In genomic region chr4:106837964-106838363, GRCm38 (mm10) we compare ENCODE assay signal across 8 mouse cellular contexts. TPM values are rescaled to one million over a fixed set of nuclear protein-coding genes. Genes with fewer than 3 reads are reported as not detected.
DNase-seq lines count a peak whose midpoint lies in the region; ATAC-seq and TF ChIP-seq lines count a peak whose summit lies in the region.

No protein-coding gene starts in this region.

- H3K27ac ChIP-seq in intestine, embryonic 15.5 days, result peak overlapping the region; percentile 96
- peak overlapping the region; percentile 95 for H3K27ac ChIP-seq in limb, embryonic 10.5 days
- peak overlapping the region; percentile 93 for H3K27ac ChIP-seq in midbrain, postnatal 0 days (ENCODE audit: low read depth, low read length)

- DNase-seq in layer of hippocampus, adult 11-12 months (ENCODE audit: low spot score), result peak; percentile 54
- DNase-seq in layer of hippocampus, adult 9-10 months (ENCODE audit: low spot score), result no peak
- DNase-seq in embryo, embryonic 11 days, result peak; percentile 84
- peak; percentile 71 for DNase-seq in limb, embryonic 10.5 days (ENCODE audit: low spot score)
- peak; percentile 90 for DNase-seq in midbrain, postnatal 0 days (ENCODE audit: low spot score)
- DNase-seq in thymus, adult 18-20 months, result peak; percentile 52 to 55

- 1% methylated on average over 17 of the region's 18 CpGs for WGBS in intestine, embryonic 15.5 days
- under 1% methylated on average over 18 of the region's 18 CpGs for WGBS in limb, embryonic 10.5 days
- WGBS in midbrain, postnatal 0 days, result 1% methylated on average over 17 of the region's 18 CpGs

- no peak for TF ChIP-seq CTCF in midbrain, postnatal 0 days (IDR thresholded peaks at IDR 0.05)

- H3K4me2 ChIP-seq in intestine, embryonic 15.5 days (replicated peaks), result peak overlapping the region; percentile 63
- peak overlapping the region; percentile 100 for H3K4me2 ChIP-seq in midbrain, postnatal 0 days (ENCODE audit: low read depth, low read length, poor library complexity, severe bottlenecking)

- peaks cover 32% of the 10 kb centered on the region for H3K4me1 ChIP-seq in intestine, embryonic 15.5 days (replicated peaks)
- H3K4me1 ChIP-seq in limb, embryonic 10.5 days, result peaks cover 71% of the 10 kb centered on the region
- peaks cover 18% of the 10 kb centered on the region for H3K4me1 ChIP-seq in midbrain, postnatal 0 days (ENCODE audit: insufficient read depth, low read length)

- H3K27me3 ChIP-seq in intestine, embryonic 15.5 days (replicated peaks), result no peaks in the 10 kb centered on the region
- H3K27me3 ChIP-seq in limb, embryonic 10.5 days (ENCODE audit: low read depth, poor library complexity, severe bottlenecking), result no peaks in the 10 kb centered on the region
- no peaks in the 10 kb centered on the region for H3K27me3 ChIP-seq in midbrain, postnatal 0 days (ENCODE audit: insufficient read depth, low read length)

- ATAC-seq in granulocyte monocyte progenitor cell, adult 5-6 weeks (replicated peaks; ENCODE audit: poor library complexity, severe bottlenecking), result peak; percentile 33
- peak; percentile 14 for ATAC-seq in intestine, embryonic 15.5 days
- peak; percentile 9; the same call in 1 of the 2 replicates for ATAC-seq in midbrain, postnatal 0 days (ENCODE audit: low FRiP score)

- peak overlapping the region; percentile 24 for H3K4me3 ChIP-seq in intestine, embryonic 15.5 days (replicated peaks)
- H3K4me3 ChIP-seq in limb, embryonic 10.5 days, result peak overlapping the region; percentile 64
- peak overlapping the region; percentile 21; the same call in 1 of the 2 replicates for H3K4me3 ChIP-seq in midbrain, postnatal 0 days (ENCODE audit: low read depth, low read length)

- H3K36me3 ChIP-seq in intestine, embryonic 15.5 days, result no peaks in the 10 kb centered on the region
- H3K36me3 ChIP-seq in limb, embryonic 10.5 days, result no peaks in the 10 kb centered on the region
- H3K36me3 ChIP-seq in midbrain, postnatal 0 days (ENCODE audit: insufficient read depth, low read length), result no peaks in the 10 kb centered on the region

- peak overlapping the region; percentile 27; the same call in 1 of the 2 replicates for H3K9ac ChIP-seq in intestine, embryonic 15.5 days
- H3K9ac ChIP-seq in midbrain, postnatal 0 days (replicated peaks; ENCODE audit: low read length, poor library complexity, severe bottlenecking), result peak overlapping the region; percentile 20; the same call in 1 of the 2 replicates

- H3K9me3 ChIP-seq in intestine, embryonic 15.5 days, result no peaks in the 10 kb centered on the region
- H3K9me3 ChIP-seq in limb, embryonic 10.5 days (replicated peaks), result no peaks in the 10 kb centered on the region
- no peaks in the 10 kb centered on the region for H3K9me3 ChIP-seq in midbrain, postnatal 0 days (ENCODE audit: low read length)

RNA-seq across cellular contexts. Expression of gene Acot11, which starts 33.2 kb away (rescaled TPM):
- total RNA-seq in granulocyte monocyte progenitor cell, adult 5-6 weeks (2014; fragmentation: Nextera tagmentation), result 5.0 and 5.9 TPM in 2 replicates
- 2.2 and 4.9 TPM in 2 replicates for total RNA-seq in granulocyte monocyte progenitor cell, adult 5-6 weeks (2017)
- polyA plus RNA-seq in intestine, embryonic 15.5 days (2015; fragmentation: Nextera tagmentation; extraction: Ambion mirVana), result 12.2 and 14.1 TPM in 2 replicates
- polyA plus RNA-seq in limb, embryonic 10.5 days (2016; fragmentation: Nextera tagmentation; extraction: Ambion mirVana), result 9.0 and 10.7 TPM in 2 replicates
- 4.0 and 7.0 TPM in 2 replicates for total RNA-seq in midbrain, postnatal 0 days (2014; rRNA removed)
- polyA plus RNA-seq in midbrain, postnatal 0 days (2015; fragmentation: Nextera tagmentation; extraction: Ambion mirVana), result 1.8 and 2.1 TPM in 2 replicates
